Mouse (Mus musculus) kidney, postnatal 36 days (tissue): Measurements from ENCODE around the gene Borcs5.
"Not testable (repeated sequence)": the region's sequence is repeated elsewhere in the genome, so short reads cannot be mapped to it uniquely, and the experiment has no call there.

Source experiments
- DNase-seq, 2 experiments: peaks; one replicate each; pipeline ENCODE4 v3.0.0; 2021 to 2022; ENCODE audit warnings: mixed read lengths in 2 of 2

The Borcs5 gene

GRCm38 (mm10) chr6:134677504-134677903 lies 38.2 kb downstream of the Borcs5 start:
- DNase-seq: no peak

- DNase-seq: no peak
Observed at GRCm38 (mm10) chr6:134678037-134678436, 38.7 kb downstream of the Borcs5 start.

GRCm38 (mm10) chr6:134679330-134679729 lies 40.0 kb downstream of the Borcs5 start:
- DNase-seq: not testable (repeated sequence)

GRCm38 (mm10) chr6:134684354-134684915 lies 45.1 kb downstream of the Borcs5 start:
- no peak for DNase-seq

GRCm38 (mm10) chr6:134685040-134685439 lies 45.7 kb downstream of the Borcs5 start:
- no peak for DNase-seq

GRCm38 (mm10) chr6:134685515-134685914 lies 46.2 kb downstream of the Borcs5 start:
- DNase-seq: no peak

- DNase-seq: no peak
Observed at GRCm38 (mm10) chr6:134694498-134694897, 55.2 kb downstream of the Borcs5 start.

- no peak for DNase-seq
Observed at GRCm38 (mm10) chr6:134694988-134695387, 55.7 kb downstream of the Borcs5 start.

- no peak for DNase-seq
Observed at GRCm38 (mm10) chr6:134695625-134696024, 56.3 kb downstream of the Borcs5 start.

GRCm38 (mm10) chr6:134696146-134696545 lies 56.8 kb downstream of the Borcs5 start:
- DNase-seq: peak; percentile 15 to 25

- no peak for DNase-seq
Observed at GRCm38 (mm10) chr6:134696554-134696953, 57.2 kb downstream of the Borcs5 start.

GRCm38 (mm10) chr6:134698243-134698642 lies 58.9 kb downstream of the Borcs5 start:
- DNase-seq: no peak

GRCm38 (mm10) chr6:134700451-134701210 lies 61.3 kb downstream of the Borcs5 start:
- DNase-seq: peak; percentile 25 to 47

GRCm38 (mm10) chr6:134701211-134701602 lies 61.9 kb downstream of the Borcs5 start:
- no peak for DNase-seq

GRCm38 (mm10) chr6:134702184-134702583 lies 62.9 kb downstream of the Borcs5 start:
- no peak for DNase-seq

- DNase-seq: peak; percentile 46 to 78
Observed at GRCm38 (mm10) chr6:134703053-134703690, 63.9 kb downstream of the Borcs5 start.

- DNase-seq: no peak
Observed at GRCm38 (mm10) chr6:134706467-134706866, 67.2 kb downstream of the Borcs5 start.

GRCm38 (mm10) chr6:134710020-134710419 lies 70.7 kb downstream of the Borcs5 start:
- DNase-seq: no peak

GRCm38 (mm10) chr6:134713321-134713720 lies 74.0 kb downstream of the Borcs5 start:
- DNase-seq: no peak

- no peak for DNase-seq
Observed at GRCm38 (mm10) chr6:134713897-134714296, 74.6 kb downstream of the Borcs5 start.

GRCm38 (mm10) chr6:134716168-134716587 lies 76.9 kb downstream of the Borcs5 start:
- no peak for DNase-seq

- no peak for DNase-seq
Observed at GRCm38 (mm10) chr6:134717886-134718667, 78.8 kb downstream of the Borcs5 start.

GRCm38 (mm10) chr6:134718668-134719065 lies 79.4 kb downstream of the Borcs5 start:
- DNase-seq: peak; percentile 73 to 75
